In genomic region chr11:33097855-33098254, GRCm38 (mm10) we compare ENCODE assay signal across 9 mouse cellular contexts. TPM values are rescaled to one million over a fixed set of nuclear protein-coding genes. Genes with fewer than 3 reads are reported as not detected.
DNase-seq lines count a peak whose midpoint lies in the region; ATAC-seq and TF ChIP-seq lines count a peak whose summit lies in the region.
"Had no signal": no experiment of that assay in that cellular context is flagged by ENCODE, and none has a peak within 500 bp of the region (broad histone marks: within the 10 kb centered on the region; RNA-seq: fewer than 3 reads in every experiment).

No protein-coding gene starts in this region.

- DNase-seq in cerebellum, adult 18-20 months = peak; percentile 25 to 46
- peak; percentile 38 to 55 for DNase-seq in left cerebral cortex, adult 2 months (ENCODE audit: extremely low spot score in 1 of 2, low spot score in 2 of 2)
- DNase-seq in left cerebral cortex, adult 11 months (ENCODE audit: low spot score) = no peak
- DNase-seq in adrenal gland, postnatal 10 days = peak; percentile 56
- peak; percentile 69 for DNase-seq in lung, postnatal 14 days
- DNase-seq in MN1 (ENCODE audit: low spot score) = no peak

- intact Hi-C loops in left cerebral cortex, adult 2 months (cut with DNase I) = loop anchor here (5.0 kb wide), 3 partner anchors 71 to 291 kb away; no protein-coding TSS in a partner anchor

- H3K4me3 ChIP-seq in left cerebral cortex, adult 2 months = no peak overlapping the region
- H3K4me3 ChIP-seq: hindbrain, embryonic 15.5 days had no signal

- ATAC-seq in cerebellum, adult (ENCODE audit: insufficient number of reproducible peaks, low FRiP score, low TSS enrichment) = no peak
- peak; percentile 60 for ATAC-seq in erythroblast, adult 5-6 weeks (replicated peaks; ENCODE audit: low FRiP score, poor library complexity, severe bottlenecking)

- TF ChIP-seq CTCF in left cerebral cortex, adult 2 months (IDR thresholded peaks at IDR 0.05) = peak; percentile 78

- no peak overlapping the region for H3K27ac ChIP-seq in left cerebral cortex, adult 2 months
- H3K27ac ChIP-seq: hindbrain, embryonic 15.5 days had no signal

RNA-seq across cellular contexts. Expression of gene Fgf18, which starts 49.3 kb away (rescaled TPM):
- 1 to 10 TPM; 1.9 to 2.6 TPM for total RNA-seq in left cerebral cortex, adult 2 months (2021)
- 1 to 10 TPM; 3.0 to 3.6 TPM for total RNA-seq in adrenal gland, postnatal 10 days (2021)
- total RNA-seq in erythroblast, adult 5-6 weeks (2015; ENCODE audit: low replicate concordance) = not detected in 2 replicates
- total RNA-seq in erythroblast, adult 5-6 weeks (2017; ENCODE audit: low replicate concordance) = not detected in 2 replicates

Comparison
In these comparisons a context has a peak if more than half of its experiments do, and no peak if none do; other contexts are left out.
1. DNase-seq: peak in cerebellum, adult 18-20 months (2 of 2), left cerebral cortex, adult 2 months (2 of 2), adrenal gland, postnatal 10 days (single experiment) and lung, postnatal 14 days (single experiment); none in left cerebral cortex, adult 11 months (single experiment) and MN1 (single experiment).